Mouse (Mus musculus) lung, adult 2 months (tissue): ENCODE measurements at regions not wholly inside any gene's neighbourhood (a gene's known extent, or its start where the extent isn't known, plus 50 kb on each side); places are given as distances from the start of the nearest gene placed in this dataset.

Experiments used
- CTCF ChIP-seq: fragments of 200-500 bp; IDR thresholded peaks from 2 replicates; pipeline ENCODE4 v1.5.1; 2011; ENCODE audit warnings: mild to moderate bottlenecking, low read length, control low read depth; ENCODE audit not compliant: insufficient read depth
- POLR2A ChIP-seq: fragments of 200-500 bp; IDR thresholded peaks from 2 replicates; pipeline ENCODE4 v1.6.1; 2011; ENCODE audit warnings: low read depth, mild to moderate bottlenecking, control low read depth, low read length, borderline replicate concordance; ENCODE audit errors: extremely low read depth

- TF ChIP-seq CTCF (no peak), POLR2A (no peak)
These were observed 391.7 kb downstream of the Tcerg1l start for GRCm38 (mm10) chr7:138005806-138006205.
